Mouse (Mus musculus): Measurements from ENCODE around the gene Hspa12b.

The Hspa12b gene

GRCm38 (mm10) chr2:131147043-131147365 is 19.9 kb downstream of the Hspa12b start:
- DNase-seq (ENCODE audit: low read depth, low spot score) = no peak

- no peak for DNase-seq (ENCODE audit: low read depth, low spot score)
Observed at GRCm38 (mm10) chr2:131148353-131149253, 21.5 kb downstream of the Hspa12b start.

- no peak for DNase-seq (ENCODE audit: low read depth, low spot score)
Observed at GRCm38 (mm10) chr2:131149254-131149578, 22.1 kb downstream of the Hspa12b start.

GRCm38 (mm10) chr2:131152166-131152730 is 25.2 kb downstream of the Hspa12b start:
- DNase-seq (ENCODE audit: low read depth, low spot score) = no peak

GRCm38 (mm10) chr2:131154036-131154435 is 27.0 kb downstream of the Hspa12b start:
- DNase-seq (ENCODE audit: low read depth, low spot score) = no peak

GRCm38 (mm10) chr2:131156987-131157386 is 29.9 kb downstream of the Hspa12b start:
- DNase-seq (ENCODE audit: low read depth, low spot score) = no peak

- no peak for DNase-seq (ENCODE audit: low read depth, low spot score)
Observed at GRCm38 (mm10) chr2:131159491-131159910, 32.4 kb downstream of the Hspa12b start.

GRCm38 (mm10) chr2:131159938-131160581 is 33.0 kb downstream of the Hspa12b start, which contains the start of gene 1700037H04Rik:
TSS of gene 1700037H04Rik (minus strand) at chr2:131160081.
- peak; percentile 98 for DNase-seq (ENCODE audit: low read depth, low spot score)

GRCm38 (mm10) chr2:131160671-131161111 is 33.6 kb downstream of the Hspa12b start:
- DNase-seq (ENCODE audit: low read depth, low spot score) = no peak

GRCm38 (mm10) chr2:131163924-131164323 is 36.8 kb downstream of the Hspa12b start:
- DNase-seq (ENCODE audit: low read depth, low spot score) = no peak

GRCm38 (mm10) chr2:131166172-131166571 is 39.1 kb downstream of the Hspa12b start:
- DNase-seq (ENCODE audit: low read depth, low spot score) = no peak

- no peak for DNase-seq (ENCODE audit: low read depth, low spot score)
Observed at GRCm38 (mm10) chr2:131167984-131168383, 40.9 kb downstream of the Hspa12b start.

- no peak for DNase-seq (ENCODE audit: low read depth, low spot score)
Observed at GRCm38 (mm10) chr2:131168914-131169313, 41.8 kb downstream of the Hspa12b start.

- DNase-seq (ENCODE audit: low read depth, low spot score) = no peak
Observed at GRCm38 (mm10) chr2:131170936-131171335, 43.9 kb downstream of the Hspa12b start.

GRCm38 (mm10) chr2:131171401-131172104 is 44.5 kb downstream of the Hspa12b start:
- DNase-seq (ENCODE audit: low read depth, low spot score) = peak; percentile 47

- DNase-seq (ENCODE audit: low read depth, low spot score) = no peak
Observed at GRCm38 (mm10) chr2:131172322-131172721, 45.2 kb downstream of the Hspa12b start.

GRCm38 (mm10) chr2:131174700-131175099 is 47.6 kb downstream of the Hspa12b start:
- DNase-seq (ENCODE audit: low read depth, low spot score) = peak; percentile 86

GRCm38 (mm10) chr2:131175286-131175944 is 48.3 kb downstream of the Hspa12b start:
- DNase-seq (ENCODE audit: low read depth, low spot score) = no peak

GRCm38 (mm10) chr2:131175945-131176309 is 48.8 kb downstream of the Hspa12b start:
- no peak for DNase-seq (ENCODE audit: low read depth, low spot score)

GRCm38 (mm10) chr2:131176491-131176890 is 49.4 kb downstream of the Hspa12b start:
- no peak for DNase-seq (ENCODE audit: low read depth, low spot score)

GRCm38 (mm10) chr2:131177932-131178331 is 50.9 kb downstream of the Hspa12b start:
- no peak for DNase-seq (ENCODE audit: low read depth, low spot score)
